Mouse (Mus musculus): ENCODE measurements around the gene Mtx2. TPM values are rescaled to one million over a fixed set of nuclear protein-coding genes. Genes with fewer than 3 reads are reported as not detected.

Mtx2 gene
- 11.6 TPM for polyA plus RNA-seq (2017; shearing (Covaris generic))

DNA sequence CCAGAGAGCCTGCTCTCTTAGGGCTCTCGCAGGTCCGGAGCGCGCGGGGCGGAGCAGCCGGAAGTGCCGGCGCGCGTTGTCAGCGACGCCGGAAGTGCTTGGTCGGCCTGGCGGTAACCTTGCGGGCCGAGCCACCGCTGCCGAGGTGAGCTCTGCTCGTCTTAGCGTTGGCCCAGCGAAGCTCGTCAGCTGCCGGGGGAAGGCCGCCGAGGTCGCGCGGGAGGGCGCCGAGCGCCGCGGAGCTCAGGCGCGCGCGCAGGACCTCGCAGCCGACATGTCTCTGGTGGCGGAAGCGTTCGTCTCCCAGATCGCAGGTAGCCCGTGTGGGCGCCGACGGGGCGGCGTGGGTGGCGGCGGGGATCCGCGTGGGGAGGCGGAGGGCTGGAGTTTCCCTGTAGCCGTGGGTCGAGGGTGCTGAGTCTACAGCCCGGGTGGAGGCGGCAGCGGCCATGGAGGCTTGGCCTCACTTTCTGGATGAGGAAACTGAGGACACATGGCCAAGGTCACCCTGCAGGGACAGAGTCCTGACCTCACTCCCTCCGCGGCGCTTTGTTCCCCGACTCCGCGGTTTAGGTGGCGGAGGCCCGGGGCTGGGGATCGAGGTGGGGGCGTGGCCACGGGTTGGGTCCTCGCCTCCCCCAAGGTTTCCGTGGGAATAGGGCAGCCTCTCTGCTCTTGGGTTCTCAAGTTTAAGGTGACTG is at the start of gene Mtx2:
Gene Mtx2, plus strand, starts transcription at position 74 of the 701 bp plus-strand sequence.

Other genes starting within 250 kb of the Mtx2 start
- 23.7 TPM for gene Lnpk, start 246.4 kb upstream of the Mtx2 start, polyA plus RNA-seq (2017; shearing (Covaris generic))
- gene Evx2, start 166.2 kb upstream of the Mtx2 start, polyA plus RNA-seq (2017; shearing (Covaris generic)) = not detected
- gene Hoxd13, start 157.5 kb upstream of the Mtx2 start, polyA plus RNA-seq (2017; shearing (Covaris generic)) = not detected
- not detected for gene Hoxd12, start 150.8 kb upstream of the Mtx2 start, polyA plus RNA-seq (2017; shearing (Covaris generic))
- not detected for gene Hoxd11, start 146.2 kb upstream of the Mtx2 start, polyA plus RNA-seq (2017; shearing (Covaris generic))
- not detected for gene Hoxd10, start 133.9 kb upstream of the Mtx2 start, polyA plus RNA-seq (2017; shearing (Covaris generic))
- not detected for gene Hoxd9, start 128.1 kb upstream of the Mtx2 start, polyA plus RNA-seq (2017; shearing (Covaris generic))
- gene Hoxd8, start 121.2 kb upstream of the Mtx2 start, polyA plus RNA-seq (2017; shearing (Covaris generic)) = not detected
- not detected for gene Hoxd3, start 113.9 kb upstream of the Mtx2 start, polyA plus RNA-seq (2017; shearing (Covaris generic))
- gene Hoxd4, start 113.9 kb upstream of the Mtx2 start, polyA plus RNA-seq (2017; shearing (Covaris generic)) = not detected
- gene Gm28230, start 99.1 kb upstream of the Mtx2 start, polyA plus RNA-seq (2017; shearing (Covaris generic)) = not detected
- not detected for gene Hoxd1, start 62.8 kb upstream of the Mtx2 start, polyA plus RNA-seq (2017; shearing (Covaris generic))

Measured in CD4-positive, CD25-positive, alpha-beta regulatory T cell, adult 9 weeks (primary cell).